Mouse (Mus musculus) spleen, postnatal 36 days (tissue): Measurements from ENCODE around the gene Trp53bp2.

Experiments used
- DNase-seq, 2 experiments: peaks; one replicate each; pipeline ENCODE4 v3.0.0; 2022; ENCODE audit warnings: low spot score in 2 of 2, mixed read lengths in 1 of 2

Trp53bp2 gene

DNA sequence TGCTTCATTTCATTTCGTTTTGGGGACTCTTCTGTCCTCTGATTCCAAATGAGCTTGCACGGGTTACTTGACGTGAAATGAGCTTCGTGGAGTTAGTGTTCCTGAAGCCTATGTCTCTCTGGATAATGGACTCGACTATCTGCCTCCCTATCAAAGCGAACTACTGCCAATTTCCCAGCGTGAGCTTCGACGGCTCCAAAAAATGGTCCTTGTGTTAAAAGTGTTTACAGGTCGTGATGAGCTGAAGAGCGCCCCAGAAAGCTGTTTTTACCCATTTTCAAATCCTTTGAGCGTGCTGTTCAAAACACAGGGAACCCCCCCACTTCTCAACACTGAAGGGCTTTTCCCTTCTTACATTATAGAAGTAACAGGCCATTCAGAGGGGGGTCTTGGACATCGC is 729 bp upstream of the Trp53bp2 start:
- no peak for DNase-seq

DNA sequence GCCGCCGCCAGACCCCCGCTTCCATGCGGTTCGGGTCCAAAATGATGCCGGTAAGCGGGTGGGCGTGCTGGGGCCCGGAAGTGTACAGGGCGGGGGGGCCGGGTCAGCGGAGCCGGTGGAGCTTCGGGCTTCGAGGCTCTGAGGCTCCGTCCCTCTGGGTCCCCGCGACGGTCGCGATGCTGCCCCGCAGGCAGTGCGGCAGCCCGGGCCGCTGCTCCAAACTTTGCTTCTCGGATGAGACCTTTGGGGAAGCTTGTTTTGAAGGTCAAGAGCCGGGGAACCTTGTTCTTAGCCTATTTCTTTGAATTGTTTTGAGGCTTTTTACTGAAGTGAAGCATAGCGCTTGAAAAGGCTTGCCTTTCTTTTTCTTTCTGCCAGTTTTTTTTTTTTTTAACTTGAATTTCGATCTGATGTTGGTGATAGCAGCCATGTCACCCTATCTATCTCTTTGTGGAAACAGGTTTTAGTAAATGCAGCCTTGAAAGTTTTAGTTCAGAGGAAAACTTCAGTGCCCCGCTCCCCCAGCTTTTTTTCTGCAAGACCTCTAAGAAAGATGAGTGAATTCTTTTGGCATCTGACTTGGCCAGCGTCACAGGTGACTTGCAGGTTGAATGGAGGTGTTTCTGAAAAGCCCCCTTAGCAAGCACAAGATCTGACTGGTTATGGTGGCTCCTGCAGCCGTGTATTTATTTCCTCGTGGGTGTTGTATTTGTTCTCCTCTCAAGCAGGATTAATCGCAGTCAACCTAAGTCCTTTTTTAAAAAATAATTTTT is 615 bp downstream of the Trp53bp2 start:
- DNase-seq: peak; percentile 29 to 34

DNA sequence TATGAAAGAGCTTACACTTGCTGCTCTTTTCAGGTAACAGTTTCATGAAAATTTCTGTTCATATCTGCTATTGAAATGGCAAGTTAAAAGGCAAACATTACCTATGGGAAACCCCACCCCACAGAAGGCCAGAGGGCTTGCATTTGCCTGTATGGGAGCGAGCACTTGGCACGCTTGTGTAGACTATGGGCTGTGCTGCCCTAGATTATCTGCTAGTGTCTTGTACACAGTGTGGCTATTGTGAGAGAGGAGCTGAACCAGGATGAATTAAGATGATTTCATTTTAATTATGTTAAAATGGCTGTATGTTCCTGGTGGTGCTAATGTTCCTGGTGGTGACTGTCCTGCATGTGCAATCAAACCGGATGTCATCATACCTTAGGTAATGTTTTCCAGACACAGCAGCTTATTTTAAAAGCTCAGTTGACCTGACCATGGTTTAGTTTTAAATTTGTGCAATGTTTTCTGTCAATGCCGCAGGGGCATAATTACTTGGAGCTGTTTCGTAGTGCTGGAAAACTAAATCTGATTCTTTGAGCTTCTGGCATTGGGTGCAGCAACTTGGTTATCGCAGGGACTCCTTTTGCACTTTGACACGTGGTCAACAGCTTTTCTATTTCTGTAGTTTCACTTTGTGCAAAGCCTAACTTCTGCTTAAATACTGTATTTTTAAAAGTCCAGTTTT is 3.8 kb downstream of the Trp53bp2 start:
- no peak for DNase-seq

DNA sequence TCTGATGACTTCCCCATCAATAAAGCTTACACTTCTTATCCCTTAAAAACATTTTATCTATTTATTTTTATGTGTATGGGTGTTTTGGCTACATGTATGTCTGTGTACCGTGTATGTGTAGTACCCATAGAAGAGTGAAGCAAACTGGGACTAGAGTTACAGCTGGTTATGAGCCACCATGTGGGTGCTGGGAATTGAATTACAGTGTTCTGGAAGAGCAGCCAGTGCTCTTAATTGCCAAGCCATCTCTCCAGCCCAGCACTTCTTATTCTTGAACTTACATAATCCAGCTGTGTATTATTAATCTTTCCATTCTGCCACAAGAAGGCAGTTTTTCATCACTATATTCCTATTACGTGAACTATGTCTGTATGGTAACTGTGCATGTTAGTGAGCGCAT is 10.5 kb downstream of the Trp53bp2 start:
- no peak for DNase-seq

DNA sequence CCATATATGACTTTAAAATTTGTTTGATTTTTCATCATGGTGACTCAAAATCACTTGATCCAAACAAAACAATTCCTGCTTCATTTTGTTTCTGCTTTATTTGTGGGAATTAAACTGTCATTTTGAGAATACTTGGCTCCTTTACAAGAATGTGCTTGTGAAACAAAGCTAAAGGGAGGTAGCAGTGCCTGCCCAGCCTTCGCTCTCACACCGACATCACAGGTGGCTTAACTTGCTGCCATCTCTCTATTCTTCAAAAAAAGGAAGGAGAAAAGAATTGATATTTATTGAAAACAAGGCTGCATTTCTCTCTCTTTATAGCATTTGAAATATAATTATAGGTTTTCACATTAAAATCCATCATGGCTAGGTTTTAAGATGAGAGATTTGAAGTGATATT is 15.3 kb downstream of the Trp53bp2 start:
- DNase-seq: no peak

DNA sequence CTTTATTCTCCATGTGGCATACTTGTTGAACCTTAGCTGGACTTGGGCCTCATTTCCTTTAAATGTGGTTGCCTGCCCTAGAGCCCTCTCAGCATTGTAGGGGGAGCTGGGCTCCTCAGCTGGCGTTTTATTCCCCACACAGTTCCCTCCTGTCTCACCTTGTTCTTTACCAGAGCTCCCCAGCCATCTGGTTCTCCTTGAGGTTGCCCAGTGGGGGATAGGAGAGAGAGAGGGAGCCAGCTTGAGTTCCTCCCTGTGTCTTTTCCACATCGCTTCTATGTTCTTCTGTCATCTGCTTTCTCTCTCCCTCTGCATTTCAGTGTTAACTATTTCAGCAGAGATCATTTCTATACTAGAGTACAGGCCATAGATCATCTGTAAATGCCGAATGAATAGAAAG is 16.2 kb downstream of the Trp53bp2 start:
- DNase-seq: no peak

DNA sequence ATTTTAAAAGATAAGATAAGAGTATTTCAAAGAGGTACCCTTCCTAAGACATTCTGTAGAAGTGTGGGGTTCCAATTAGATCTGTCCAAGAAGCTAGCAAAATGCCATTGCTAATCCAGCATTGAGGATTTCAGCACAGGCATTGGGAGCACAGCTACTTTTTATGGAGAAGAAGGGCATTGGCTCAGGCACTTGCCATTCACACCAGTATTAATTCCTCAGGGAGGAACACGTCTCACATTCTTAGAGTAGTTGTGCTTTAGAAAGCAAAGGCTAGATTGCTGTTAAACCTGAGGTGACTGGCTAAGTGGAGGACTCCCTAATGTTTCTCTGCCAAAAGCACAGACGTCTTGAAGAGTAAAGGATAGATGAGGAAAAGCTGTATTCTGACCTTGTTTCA is 17.5 kb downstream of the Trp53bp2 start:
- no peak for DNase-seq

DNA sequence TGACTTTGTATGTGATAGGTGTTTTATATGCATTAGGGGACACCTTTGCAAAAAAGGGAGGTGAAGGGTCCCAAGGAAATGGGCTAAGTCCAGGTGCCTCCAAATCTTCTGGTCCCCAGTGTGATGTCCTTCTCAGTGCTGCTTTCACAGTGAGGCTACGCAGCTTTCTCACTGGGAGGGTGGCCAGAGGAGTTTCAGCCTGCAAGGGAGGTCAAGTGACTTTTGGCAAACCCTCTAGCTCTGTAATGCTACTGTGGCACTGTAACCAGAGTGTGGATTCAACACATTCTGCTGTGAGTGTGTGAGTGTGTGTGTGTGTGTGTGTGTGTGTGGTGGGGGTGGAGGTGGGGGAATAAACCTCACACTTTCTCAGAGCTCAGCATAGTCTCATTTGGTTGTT is 18.5 kb downstream of the Trp53bp2 start:
- DNase-seq: no peak

DNA sequence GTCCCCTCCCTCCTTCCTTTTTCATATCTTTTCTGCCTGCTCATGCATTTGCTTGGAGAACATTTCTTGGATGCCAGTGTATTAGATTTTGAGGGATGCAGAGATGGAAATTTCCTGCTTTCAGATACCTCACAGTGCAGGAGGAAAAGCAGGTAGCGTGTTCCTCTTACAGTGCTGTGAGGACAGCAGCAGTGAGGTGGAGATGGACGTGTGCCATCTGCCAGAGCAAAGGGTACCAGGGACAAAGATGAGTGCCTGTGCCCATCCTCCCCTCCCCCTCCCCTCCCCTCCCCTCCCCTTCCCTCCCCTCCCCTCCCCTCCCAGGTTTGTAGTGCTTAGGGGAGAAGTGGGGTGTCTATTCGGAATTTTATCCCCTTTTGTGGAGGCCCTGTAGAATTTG is 20.9 kb downstream of the Trp53bp2 start:
- no peak for DNase-seq

DNA sequence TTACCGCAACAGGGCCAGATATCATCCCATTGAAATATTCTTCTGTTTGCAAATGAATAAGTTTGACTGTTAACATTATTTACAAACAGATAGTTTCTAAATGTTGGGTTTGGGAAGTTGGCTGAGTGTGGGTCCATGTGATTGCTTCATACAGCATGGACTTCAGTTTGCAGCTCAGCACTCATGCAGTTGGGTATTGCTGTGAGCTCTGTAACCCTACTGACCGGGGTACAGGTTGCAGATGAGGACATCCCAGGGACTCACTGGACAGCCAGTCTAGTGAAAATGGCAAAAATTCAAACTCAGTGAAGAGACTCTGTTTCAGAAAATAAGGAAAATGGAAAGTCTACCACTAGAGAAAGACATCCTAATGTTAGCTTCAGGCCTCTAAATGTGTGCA is 21.7 kb downstream of the Trp53bp2 start:
- DNase-seq: no peak

DNA sequence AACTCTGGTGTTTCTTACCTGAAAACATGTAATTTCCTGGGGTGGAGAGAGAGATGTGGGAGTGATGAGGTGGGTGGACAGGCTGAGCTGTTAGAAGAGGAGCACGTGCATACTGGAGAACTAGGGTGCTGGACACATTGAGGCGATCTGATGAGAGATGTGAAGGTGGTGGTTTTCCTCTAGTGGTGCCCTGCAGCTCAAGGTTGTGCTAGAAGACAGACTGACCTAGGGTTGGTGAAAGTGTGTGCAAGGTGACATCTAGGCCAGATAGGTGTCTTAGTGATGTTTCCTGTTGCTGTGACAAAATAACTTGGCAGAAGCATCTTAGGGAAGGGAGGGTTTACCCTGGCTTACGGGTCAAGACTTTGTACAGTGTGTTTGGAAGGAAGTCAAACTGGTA is 23.1 kb downstream of the Trp53bp2 start:
- DNase-seq: no peak

DNA sequence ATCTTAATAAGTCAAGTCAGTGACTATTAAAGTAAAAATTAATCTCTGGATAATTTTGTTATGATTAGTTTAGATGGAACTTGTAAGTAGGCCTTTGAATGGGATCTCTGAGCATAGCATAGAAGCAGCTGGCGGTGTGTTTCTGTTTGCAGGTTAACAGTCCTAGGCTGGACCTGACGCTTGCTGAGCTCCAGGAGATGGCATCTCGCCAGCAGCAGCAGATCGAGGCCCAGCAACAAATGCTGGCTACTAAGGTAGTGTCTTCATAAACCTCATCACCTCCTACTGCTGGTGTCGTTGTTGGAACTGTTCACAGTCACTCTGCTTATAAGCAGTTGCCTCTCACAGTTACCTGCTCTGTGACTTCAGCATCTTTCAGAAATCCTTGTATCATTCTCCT is 27.8 kb downstream of the Trp53bp2 start:
- DNase-seq: no peak

DNA sequence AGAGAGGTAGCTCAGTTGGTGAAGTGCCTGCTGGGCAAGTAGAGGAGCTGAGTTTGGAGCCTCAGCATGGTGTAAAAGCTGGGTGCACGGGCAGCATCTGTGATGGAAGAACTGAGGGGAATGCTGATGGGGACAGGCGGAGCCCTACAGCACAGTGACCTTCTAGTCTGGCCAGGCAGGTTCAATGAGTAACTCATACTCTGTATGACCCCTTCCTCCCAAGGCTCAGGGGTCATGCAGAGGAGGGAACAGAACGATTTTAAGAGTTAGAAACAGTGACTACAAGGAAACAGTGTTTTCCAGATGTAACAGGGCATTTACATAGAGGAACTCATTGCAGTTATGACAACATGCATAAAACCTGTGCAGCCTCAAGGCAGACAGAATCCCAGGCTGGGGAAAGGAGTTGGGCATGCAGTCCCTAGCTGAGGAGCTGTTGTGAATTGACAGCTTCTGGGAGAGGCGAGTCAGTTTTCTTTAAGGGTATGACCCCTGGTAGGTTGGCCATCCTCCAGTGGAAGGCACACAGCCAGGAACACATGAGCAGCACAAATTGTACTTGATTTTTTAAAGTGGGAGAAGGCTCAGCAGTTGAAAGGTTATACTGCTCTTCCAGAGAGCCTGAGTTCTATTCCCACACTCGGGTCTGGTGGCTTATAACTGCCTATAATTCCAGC is 30.7 kb downstream of the Trp53bp2 start:
- no peak for DNase-seq

DNA sequence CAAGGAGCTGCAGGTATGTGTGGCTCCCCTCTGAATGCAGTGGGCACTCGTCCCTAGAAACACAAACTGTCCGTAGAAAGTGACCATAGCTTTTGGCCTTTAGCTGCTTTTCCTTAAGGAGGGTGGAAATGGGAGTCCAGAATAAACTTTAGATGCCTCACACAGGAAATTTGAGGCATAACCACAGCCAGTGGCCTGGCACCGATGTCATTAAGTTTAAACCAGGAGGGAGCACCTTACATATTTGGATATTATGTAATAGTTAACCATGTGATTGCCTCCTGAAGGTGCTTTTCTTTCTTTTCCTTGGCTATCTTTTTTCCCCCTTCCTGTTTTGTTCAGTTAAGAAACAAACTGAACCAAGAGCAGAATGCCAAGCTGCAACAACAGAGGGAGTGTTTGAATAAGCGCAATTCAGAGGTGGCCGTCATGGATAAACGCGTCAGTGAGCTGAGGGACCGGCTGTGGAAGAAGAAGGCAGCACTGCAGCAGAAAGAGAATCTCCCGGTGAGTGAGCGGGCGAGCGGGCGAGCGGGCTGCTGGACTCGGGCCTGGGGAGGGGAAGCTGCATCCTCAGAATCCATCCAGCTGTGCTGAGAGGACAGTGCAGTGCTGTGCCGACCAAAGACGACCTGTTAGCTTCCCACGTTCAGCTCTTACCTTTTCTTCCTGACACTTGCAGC is 33.0 kb downstream of the Trp53bp2 start:
- DNase-seq: no peak

DNA sequence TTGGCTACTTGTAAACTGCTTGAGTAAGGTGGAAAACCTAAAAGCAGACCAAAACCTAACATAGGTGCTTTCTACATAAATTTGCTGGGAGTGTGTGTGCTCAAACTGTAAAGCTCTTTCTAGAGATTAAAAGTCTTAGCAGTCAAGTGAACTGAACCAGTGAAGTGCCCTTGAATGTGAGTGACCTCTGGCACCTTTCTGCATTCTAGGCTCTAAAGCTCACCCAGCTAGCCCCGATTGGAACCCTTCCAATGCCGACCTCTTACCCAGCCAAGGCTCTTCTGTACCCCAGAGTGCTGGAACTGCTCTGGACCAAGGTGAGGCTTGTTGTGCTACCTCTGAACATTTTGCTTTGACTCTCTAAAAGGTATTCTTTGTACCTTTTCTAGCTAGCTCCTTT is 35.1 kb downstream of the Trp53bp2 start:
- no peak for DNase-seq

DNA sequence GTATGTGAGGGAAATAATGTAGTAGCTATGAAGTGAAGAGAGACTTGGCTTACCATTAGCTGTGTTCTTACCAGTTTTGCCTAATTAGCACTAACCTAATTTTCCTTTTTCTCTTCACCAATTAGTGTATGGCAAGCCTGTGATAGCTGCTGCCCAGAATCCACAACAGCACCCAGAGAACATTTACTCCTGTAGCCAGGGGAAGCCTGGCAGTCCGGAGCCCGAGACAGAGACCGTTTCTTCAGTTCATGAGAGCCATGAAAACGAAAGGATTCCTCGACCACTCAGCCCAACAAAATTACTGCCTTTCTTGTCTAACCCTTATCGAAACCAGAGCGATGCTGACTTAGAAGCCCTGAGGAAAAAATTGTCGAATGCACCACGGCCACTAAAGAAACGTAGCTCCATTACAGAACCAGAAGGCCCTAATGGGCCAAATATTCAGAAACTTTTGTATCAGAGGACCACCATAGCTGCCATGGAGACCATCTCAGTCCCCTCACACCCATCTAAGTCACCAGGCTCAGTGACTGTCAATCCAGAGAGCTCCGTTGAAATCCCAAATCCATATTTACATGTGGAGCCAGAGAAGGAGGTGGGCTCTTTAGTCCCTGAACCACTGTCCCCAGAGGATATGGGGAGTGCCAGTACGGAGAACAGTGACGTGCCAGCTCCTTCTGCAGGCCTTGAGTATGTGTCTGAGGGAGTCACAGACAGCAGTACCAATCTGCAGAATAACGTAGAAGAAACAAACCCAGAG is 39.5 kb downstream of the Trp53bp2 start:
- DNase-seq: no peak

DNA sequence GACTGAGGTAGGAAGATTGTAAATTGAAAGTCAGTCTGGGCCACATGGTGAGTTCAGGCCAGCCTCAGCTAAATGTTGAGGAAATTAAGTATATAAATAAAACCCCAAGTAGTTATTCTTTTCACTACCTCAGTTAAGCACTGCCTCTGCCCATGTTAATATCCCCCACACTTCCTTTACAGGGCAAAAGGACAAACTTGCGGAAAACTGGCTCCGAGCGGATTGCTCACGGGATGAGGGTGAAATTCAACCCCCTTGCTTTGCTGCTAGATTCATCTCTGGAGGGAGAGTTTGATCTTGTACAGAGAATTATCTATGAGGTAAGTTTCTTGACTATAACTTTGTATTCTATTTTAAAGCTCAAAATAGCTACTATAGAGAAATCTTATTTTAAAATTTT is 43.5 kb downstream of the Trp53bp2 start:
- DNase-seq: no peak

DNA sequence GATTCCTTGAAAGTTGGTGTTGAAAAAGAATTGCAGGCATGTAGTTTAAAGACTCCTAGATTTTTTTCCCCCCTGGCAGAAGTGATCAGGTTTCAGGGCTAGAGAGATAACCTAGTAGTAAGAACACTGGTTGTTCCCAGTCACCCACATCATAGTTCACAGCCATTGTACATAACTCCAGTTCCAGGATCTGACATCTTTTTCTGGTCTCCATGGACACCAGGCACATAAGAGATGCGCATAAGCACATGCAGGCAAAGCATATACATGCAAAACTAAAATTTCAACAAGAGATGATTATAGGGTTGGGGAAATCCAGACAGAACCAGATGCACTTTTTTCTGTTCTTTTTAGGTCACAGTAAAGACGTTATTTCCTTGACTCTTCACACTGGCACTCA is 46.1 kb downstream of the Trp53bp2 start:
- DNase-seq: no peak

DNA sequence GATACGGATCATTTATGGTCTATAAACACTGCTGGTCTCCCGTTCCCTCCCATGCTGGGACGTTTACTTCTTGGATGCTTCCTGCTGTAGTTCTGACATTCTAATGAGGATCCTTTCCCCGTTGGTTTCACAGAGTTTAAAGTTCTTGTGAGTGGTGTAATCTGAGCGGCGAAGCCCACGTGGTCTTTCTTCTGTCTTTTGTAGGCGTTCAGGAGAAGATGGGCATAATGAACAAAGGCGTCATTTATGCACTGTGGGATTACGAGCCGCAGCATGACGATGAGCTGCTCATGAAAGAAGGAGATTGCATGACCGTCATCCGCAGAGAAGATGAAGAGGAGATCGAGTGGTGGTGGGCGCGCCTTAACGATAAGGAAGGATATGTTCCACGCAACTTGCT is 49.6 kb downstream of the Trp53bp2 start:
- no peak for DNase-seq

DNA sequence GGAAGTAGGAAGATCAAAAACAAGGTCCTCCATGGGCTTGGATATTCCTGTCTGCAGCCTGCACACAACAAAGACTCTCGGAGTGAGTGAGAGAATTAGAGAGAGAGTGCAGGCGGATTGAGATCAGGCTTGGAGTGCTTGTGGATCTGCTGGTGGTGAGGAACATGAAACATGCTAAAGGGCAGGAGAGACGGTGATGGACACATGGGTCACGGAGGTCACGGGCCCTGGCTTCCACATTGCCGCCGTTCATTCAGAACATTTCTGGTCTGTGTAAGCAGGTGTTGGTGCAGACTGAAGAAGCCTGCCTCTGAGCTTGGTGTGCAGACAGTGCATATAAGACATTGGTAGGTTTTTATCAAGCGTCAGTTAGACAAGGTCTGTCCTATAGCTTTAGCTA is 50.5 kb downstream of the Trp53bp2 start:
- no peak for DNase-seq
